Mouse (Mus musculus) retina, adult 2 months (tissue): Measurements from ENCODE around the gene Scgb1c1.
"Not testable (repeated sequence)": the region's sequence is repeated elsewhere in the genome, so short reads cannot be mapped to it uniquely, and the experiment has no call there.

Source experiments
- DNase-seq: peaks from one replicate; pipeline ENCODE4 v3.0.0-alpha.2; 2012; ENCODE audit warnings: low read depth, low spot score

Scgb1c1 gene

DNA sequence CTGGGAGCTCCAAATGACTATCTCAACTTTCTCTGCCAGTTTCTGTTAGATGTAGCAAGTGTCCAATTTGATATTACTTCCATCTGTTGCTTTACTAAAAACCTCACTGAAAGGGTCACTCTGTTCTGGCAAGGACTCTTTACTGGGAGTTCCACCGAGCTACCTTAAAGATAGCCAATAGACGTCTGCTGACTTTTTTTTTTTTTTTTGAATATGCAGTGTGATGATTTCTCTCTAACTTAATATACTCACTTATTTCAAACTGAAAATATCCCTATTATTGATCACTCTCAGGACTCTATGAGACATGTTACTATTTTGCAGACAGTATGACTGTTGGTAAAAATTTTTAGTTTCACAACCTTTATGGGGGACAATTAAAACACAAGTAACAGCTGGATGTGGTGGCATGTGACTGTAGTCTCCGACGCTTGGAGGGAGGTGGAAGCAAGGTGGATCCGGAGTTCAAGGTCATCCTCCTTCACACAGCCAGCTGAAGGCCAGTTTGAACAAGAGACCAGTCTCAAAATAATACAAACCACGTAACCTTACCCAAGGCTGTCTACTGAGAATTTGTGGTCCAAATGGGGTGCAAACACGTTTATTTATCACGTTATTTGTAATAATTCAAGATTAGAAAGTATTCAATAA, 35.6 kb downstream of the Scgb1c1 start:
- DNase-seq, result no peak

DNA sequence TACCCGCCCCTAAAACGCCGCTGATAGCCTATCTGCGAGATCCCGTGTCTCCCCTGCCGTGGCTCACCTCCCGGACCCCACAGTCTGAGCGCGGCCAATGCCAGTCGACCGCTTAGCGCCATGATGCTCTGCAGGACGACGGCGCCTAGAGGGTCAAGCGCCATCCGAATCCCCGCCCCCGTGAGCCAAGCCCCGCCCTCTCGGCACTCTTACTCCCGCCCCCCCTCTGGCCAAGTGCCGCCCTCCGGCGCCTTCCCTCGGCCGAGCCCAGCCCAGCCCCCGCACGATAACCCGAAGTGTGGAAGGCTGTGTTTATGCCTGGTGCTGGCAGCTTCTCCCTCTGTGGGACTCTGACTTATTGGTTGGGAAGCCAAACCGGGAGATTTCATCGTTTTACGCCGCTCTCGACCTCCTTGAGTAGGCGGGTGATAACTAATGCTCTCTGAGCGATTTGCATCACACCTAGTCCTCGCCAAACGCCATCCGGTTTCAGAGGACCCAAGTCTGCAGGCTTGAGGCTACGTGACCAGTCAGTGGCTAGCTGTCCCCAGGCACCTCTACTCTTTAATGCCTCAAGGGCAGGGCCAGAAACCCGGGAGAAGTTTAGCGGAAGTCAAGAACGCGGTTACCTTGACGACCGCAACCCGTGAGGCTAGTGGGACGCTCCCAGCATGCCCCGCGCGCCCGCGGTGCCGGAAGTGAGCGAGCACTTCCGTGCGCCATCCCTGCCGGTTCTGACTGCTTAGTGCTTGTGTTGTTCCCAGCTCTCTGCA, 36.5 kb downstream of the Scgb1c1 start, which contains the start of the genes Psmd13 and Sirt3:
Gene Psmd13, plus strand, starts transcription at position 273 of the 773 bp plus-strand sequence.
Gene Sirt3, minus strand, starts transcription at position 614 of the 773 bp plus-strand sequence.
- DNase-seq, result peak; percentile 83

DNA sequence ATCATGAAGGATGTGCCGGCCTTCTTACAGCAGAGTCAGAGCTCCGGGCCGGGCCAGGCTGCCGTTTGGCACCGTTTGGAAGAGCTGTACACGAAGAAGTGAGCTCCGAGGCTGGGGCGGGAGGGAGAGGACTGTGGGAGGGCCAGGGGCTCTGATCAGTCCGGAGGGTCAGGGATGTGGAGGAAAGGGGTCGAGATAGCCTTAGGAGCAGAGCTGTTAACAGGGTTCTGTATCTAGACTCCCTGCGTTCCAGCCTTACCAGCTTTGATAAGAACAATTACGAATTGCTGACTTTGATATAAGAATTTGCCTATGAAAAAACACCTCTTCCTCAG, 37.1 kb downstream of the Scgb1c1 start:
- DNase-seq, result no peak

DNA sequence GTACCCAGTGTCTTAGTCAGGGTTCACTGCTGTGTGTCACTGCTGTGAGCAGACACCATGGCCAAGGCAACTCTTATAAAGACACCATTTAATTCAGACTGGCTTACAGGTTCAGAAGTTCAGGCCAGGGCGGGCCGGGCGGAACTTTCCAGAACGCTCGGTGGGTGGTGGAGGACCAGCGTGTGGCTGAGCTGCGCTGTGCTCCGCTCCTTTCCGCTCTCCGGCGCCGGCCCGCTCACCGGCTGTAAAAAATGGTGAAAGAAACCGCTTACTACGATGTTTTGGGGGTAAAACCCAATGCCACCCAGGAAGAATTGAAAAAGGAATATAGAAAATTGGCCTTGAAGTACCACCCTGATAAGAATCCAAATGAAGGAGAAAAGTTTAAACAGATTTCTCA, 45.3 kb downstream of the Scgb1c1 start:
- DNase-seq, result not testable (repeated sequence)

DNA sequence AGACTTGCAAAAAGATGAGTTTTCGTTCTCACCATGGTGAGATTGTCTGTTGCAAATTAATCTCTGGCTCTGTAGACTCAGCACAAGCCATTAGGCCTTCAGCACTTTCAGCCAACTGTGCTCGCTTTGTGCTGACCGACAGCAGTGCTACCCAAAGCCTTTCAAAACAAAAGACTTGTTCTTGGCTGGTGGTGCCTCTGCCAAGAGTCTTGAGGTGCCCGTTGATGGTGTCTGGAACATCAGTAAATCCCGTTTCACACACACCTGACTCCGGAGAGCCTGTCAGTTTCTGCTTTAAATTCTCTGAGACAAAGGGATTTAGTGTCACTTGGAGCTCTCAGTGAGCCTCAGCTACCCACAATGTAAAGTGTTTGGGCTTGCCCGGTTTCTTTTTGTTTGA, 48.7 kb downstream of the Scgb1c1 start:
- DNase-seq, result no peak

DNA sequence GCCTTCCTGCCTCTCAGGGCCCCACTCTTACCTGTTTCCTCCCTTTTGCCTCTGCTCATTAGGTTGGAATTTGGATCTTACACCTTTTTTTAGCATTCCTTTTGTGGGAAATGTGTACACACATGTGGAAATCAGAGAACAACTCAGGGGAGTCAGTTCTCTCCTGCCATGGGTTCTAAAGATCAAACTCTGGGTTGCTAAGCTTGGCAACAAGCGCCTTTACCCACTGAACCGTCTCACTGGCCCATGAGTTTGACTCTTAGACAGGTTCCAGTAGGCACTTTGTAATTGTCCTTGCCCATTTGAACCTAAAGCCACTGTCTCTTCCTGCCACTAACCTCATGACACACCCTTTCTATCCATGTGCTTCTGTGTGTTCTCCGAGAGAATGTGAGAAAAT, 49.3 kb downstream of the Scgb1c1 start:
- no peak for DNase-seq
